Mouse (Mus musculus): ENCODE results near the gene Gm10147. TPM values are rescaled to one million over a fixed set of nuclear protein-coding genes. Genes with fewer than 3 reads are reported as not detected.

Gene Gm10147
- not detected in 2 replicates for polyA plus RNA-seq (2015; fragmentation: Nextera tagmentation; extraction: Ambion mirVana)

GRCm38 (mm10) chrX:28607742-28608141 is at the start of gene Gm10147:
Gm10147 (minus strand) TSS chrX:28607842.

Small RNAs within 50 kb of the gene (microRNA-seq; reads per million reads assigned to microRNA genes)
- not detected for gene Gm44499 (ENCODE audit: borderline replicate concordance, insufficient number of aligned reads)

All from adrenal gland, postnatal 0 days (tissue).